Mouse (Mus musculus) kidney, postnatal 14 days (tissue): ENCODE data around the gene Mecom.

Experiments used
- DNase-seq: peaks from one replicate; pipeline ENCODE4 v3.0.0; 2022; ENCODE audit warnings: mixed read lengths

The Mecom gene

DNA sequence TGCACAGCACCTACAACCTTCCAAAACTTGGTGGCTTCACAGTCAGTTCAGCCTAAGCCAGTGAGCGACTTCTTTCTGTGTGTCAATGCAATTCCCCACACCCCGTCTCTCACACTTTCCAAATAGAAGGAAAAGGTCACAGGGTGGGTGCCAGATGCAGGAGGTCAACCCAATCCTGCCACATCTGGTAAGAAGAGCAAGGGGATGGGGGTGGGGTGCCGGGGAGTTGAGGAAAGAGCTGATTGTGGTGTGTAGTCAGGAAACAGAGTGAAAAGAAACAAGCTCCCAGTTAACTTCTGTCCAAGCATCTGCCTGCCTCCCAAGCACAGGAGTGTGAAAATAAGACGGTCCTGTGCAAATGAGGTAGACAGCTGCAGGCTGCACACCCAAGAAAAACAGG is 408.1 kb downstream of the Mecom start:
- DNase-seq: no peak

DNA sequence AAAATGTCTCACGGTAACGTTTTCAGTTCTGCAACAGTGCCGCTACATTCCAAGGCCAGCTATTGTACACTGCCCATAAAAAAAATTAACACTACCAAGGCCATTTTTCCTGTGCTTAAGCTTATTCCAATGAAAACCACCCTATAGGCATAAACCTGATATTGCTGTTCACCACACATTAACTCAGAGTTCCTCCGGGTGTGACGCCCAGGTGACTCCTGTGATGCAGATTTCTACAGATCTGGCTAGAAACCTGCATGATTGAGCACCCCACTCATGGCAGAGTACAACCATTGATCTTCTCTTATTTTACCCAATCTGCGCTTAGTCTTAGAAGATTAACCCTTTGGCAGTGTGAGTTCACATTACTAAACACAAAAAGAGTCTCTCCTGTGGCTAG is 409.2 kb downstream of the Mecom start:
- peak; percentile 23 for DNase-seq

DNA sequence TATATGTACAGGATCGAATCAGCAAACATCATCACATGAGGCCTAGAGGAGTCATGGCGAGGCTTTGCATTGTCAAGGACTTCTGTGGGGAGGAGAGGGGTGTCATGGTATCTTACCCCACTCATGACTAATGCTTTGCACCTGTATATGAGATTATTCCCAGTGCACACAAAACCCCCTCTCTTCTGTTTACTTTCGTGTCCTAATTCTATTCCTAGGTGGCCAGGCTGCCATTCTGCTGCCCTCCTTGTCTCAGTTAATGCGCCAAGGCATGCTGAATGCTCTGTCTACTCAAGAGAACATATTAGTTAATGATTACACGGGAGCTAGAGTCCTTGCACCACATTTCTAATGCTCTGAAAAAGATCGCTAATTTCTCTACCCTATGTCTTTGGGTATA is 412.0 kb downstream of the Mecom start:
- peak; percentile 41 for DNase-seq

GRCm38 (mm10) chr3:30135119-30135518 is 412.7 kb downstream of the Mecom start:
- DNase-seq: no peak

GRCm38 (mm10) chr3:30132981-30133380 is 414.8 kb downstream of the Mecom start:
- DNase-seq: no peak

DNA sequence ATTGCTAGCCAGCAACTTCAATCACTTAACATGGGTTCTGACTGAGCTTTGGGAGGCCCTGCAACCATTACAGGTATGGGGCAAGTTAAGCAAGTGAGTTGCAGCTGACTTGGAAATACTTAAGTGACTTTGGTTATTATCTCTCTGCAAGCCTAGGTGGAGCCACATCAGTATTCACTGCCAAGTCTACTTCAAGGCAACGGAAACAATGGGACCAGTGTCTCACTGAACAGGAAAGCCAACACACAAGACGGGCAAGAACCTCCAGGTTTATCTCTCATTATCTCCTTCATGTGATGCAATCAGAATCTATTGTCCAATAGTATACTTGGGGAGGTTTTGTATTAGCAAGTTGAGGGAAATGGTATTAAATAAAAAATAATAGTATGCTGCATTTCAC is 415.4 kb downstream of the Mecom start:
- DNase-seq: no peak

DNA sequence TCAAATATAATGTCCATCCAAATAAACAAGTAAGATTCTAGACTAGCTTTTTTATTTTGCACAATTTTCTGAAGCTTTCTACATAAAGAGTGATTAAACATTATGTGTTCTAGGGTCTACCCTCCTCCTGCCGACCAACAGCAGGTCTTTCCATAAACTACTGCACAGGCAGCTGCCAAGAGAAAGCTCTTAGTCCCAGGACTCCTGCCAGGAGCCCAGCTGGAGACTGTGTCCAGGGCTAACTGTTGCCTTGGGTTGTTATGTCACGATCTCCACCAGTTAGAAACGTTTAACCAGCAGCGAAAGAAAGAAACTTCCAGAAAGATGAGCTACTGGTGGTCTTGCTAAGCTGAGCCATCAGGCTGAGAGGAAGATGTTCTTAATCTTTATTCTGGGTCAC is 417.3 kb downstream of the Mecom start:
- DNase-seq: peak; percentile 48

DNA sequence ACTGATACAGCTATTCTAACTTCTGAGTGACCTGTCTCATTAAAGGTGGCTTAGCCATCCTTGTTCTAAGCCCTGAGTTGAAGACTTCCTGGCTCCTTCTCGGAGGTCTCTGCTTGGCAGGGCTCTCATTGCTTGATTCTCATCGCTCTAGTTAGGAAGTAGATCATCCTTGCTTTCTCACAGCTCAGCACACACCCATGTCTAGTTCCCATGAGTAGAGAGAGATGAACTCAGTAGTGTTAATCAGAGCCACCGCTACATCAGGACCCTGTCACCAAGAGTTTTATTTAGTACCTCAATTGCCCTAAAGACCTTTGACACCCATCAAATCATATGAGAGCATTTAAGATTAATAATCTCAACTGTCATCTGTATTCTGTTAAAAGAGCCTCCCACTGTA is 425.2 kb downstream of the Mecom start:
- no peak for DNase-seq

- DNase-seq: no peak
Observed at GRCm38 (mm10) chr3:30120790-30121512, 426.9 kb downstream of the Mecom start.

DNA sequence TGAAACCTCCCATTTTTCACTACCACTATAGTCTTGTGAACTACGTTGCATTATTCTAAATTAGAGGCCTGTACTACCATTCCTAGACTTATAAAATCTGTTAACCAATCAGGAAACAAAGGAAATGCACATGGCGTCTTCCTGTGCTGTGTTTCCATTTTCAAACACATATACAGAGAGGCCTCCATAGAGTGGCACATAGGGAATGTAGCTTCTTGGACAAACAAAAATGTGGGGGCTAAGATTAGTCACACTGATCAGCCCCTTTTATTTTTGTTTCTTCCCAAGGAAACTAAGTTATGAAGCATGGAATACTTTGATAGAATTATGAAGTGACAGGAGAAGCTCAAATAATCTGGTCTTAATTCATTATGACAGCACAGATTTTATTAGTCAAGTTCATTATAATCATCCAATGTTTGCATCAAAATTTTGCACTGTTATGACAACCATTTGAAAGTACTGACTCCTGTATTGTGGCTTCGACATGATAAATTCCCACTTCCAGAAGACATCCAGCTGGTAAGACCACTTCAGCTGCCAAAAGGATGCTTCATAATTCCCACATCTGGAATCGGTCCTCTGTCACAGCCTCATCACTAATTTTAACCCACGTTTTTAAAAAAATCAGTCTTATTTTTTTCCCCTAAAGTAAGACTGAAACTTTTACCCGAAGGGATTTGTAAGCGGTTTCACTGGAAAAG is 429.1 kb downstream of the Mecom start:
- no peak for DNase-seq

DNA sequence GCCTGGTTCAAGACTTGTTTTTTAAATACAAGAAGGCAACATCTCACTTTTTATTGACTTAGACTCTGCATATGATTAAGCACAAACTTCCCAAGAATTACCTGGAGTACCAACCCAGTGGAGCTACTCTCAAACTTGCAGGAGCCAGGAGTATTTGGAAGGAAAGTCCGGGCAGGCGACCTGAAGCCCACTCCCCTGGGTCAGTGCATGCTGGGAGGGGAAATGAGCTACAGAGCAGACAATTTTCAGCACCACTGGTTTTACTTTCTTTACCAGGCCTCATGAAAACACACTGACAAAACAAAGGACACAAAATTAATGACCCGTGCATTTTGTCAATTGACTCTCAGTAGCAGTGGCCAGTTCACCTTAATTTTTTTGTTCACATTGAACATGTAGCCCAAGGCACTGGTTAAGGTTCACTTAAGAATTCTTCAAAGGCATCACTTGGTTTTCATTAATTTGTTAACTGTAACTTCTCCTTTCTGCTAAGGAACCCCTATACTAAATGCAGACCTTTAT is 434.5 kb downstream of the Mecom start:
- DNase-seq: no peak

DNA sequence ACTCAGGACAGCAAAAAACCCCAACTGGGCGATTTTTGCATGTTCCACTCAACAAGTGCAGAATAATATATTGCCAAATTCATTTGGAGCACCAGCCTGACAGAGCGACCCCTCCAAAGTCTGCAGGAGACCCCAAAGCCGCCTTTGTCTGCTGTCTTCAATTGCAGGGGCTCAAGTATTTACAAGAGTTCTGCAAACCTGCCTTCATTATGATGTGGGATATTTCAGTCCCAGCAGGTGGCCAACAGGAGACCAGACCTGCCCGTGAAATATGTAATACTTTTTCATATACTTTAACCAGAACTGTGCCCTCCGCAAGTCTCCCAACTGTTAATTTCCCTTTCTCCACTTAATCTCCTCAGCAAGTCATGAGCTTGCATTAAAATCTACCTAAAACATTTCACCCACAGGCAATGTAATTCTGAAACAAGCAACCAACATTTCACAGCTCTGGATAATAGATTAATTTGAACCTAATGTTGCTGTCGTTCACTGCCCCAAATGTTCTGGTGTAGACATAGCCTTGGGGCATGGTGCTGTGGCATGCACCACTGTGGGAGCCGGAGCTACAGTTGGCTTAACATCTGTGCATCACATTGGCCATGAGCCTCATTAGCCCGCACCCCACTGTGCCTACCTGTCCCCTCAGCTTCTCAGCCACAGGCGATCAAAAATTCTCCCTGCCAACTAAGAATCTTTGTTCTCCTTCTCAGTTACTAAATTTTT is 439.7 kb downstream of the Mecom start:
- peak; percentile 80 for DNase-seq

DNA sequence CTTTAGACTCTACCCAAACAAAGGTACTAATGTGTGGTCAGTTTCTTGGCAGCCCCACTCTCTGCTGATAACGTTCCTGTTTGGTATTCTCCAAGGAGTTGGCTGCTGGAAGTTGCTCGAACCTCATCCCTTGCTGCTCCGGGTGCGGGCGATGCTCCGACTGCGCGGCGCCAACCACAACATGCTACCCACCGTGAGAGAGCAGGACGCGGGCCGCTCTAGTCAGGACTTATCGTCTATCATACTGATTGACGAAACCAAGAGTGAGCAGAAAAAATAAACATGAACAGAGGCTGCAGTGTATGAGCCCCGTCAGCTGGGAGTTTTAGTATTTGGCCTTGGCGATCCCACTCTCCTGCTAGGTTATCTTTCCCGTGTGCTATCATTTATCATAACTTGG is 441.3 kb downstream of the Mecom start:
- DNase-seq: no peak

GRCm38 (mm10) chr3:30105859-30106258 is 441.9 kb downstream of the Mecom start:
- no peak for DNase-seq

DNA sequence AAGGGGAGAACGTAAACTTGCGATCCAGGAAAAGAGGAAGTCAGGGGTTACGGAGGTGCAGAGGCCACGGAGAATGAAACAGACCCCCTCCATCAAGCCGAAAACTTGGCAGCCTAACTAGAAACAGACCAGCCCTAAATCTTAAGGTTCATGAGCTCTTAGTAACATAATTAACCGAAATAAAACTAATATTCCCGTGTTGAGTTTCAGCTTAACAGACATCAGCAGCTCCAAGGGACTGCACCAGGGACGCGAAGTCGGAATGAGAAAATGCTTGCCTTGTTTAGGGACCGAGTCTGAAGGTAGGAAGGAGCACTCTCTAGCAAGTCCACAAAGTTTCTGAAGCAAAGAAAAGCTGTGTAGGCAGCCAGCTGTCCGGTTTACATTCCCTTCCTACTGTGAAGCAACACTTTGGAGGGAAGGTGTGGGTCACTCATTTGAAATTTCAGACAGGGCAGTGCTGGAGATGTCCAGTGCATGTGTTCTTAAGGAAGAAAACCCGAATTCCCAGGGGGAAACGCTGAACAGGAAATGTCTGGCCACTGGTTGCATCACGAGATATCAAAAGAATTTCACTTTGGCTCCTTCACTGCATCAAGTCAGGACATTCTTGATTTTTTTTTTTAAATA is 442.5 kb downstream of the Mecom start:
- peak; percentile 62 for DNase-seq

GRCm38 (mm10) chr3:30104515-30105098 is 443.2 kb downstream of the Mecom start:
- no peak for DNase-seq

DNA sequence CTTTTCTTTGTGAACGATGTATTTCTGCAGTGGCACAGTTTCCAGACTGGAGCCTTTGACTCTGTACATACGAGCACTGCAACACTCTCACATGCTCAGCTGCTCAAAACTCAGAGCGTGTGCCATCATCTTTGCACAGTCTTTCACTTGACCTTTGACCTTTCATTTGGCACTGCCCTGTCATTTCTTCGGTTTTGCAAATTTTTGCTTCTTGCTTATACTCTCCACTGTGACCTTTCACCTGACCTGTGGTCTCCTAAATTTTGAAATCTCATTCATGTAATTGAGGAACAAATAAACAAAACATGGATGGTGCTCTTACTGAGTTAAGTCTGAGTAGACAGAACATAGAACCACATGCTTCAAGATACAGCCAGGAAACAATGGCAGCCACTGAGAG is 446.7 kb downstream of the Mecom start:
- DNase-seq: no peak

DNA sequence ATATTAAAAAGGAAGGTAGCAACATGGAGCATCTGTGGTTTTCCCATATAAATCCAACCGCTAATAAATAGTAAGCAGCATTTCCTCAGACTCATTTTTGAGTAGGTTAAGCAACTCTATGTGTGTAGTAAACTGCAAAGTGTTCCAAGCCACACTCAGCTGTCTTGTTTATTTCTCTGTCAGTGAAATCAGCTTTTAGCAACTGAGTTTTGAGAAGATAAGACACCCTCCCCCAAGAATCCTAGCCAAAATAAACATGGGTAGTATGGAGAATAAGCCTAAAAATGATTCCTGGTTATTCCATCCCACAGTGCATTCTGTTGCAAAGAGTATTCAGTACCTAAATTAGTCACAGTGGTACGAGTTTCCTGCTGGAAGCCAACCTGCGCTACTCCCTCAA is 450.1 kb downstream of the Mecom start:
- DNase-seq: no peak

DNA sequence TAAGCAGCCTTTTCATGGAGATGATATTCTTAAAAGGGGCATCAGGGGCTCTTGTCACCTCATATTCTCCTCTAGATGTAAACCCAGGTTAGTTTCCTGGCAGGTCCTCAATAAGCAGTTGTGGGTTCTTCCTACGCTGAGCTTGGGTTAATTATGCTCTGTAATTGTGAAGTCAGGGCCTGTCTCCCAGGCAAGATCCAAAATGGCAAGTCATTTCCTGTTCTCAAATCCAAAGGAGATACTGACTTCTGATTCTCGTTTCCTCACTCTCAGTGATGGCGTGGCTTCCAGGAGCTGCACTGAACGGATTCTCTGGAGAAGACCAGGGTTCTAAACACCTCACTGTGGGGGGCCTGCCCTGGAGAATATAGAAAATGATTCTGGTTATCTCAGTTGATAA is 450.7 kb downstream of the Mecom start:
- DNase-seq: no peak

GRCm38 (mm10) chr3:30093005-30093404 is 454.8 kb downstream of the Mecom start:
- no peak for DNase-seq

DNA sequence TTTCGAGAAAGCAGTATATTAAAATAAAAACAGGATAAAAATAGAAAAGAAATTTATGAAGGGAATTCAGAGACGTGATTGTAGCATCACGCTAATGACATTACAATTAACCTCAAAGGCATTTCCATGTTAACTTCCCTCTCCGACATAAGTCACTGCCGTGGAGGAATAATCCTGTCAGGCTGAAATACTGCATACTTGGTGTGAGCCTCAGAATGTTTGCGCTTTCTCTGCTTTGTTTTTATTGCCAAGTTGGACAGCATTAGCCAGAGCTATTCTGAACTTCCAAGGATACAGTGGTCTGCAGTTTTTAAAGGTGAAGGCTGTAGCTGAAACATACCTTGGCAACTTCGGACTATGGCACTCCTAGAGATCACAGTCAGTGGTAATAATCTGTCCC is 455.3 kb downstream of the Mecom start:
- peak; percentile 36 for DNase-seq

GRCm38 (mm10) chr3:30091860-30092259 is 455.9 kb downstream of the Mecom start:
- DNase-seq: no peak

DNA sequence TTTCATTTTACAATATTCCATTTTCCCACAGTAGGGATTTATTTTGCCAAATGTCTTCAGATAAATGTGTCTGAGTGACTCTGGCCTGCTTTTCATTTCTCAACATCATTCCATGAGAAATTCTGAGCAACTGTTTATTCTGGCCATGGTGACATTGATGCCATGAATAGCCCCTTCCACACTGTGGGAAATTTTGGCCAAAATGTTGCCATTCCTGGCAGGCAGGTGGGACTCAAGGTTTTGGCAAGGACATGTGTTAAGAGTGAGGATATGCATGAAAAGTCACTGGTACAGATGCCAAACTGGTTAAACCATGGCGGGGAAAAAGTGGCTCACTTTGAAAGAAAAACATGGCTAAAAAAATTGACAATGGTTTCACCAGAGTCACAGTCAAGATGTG is 456.4 kb downstream of the Mecom start:
- no peak for DNase-seq
